18 mouse cellular contexts compared by ENCODE assay signal in the genomic region with DNA sequence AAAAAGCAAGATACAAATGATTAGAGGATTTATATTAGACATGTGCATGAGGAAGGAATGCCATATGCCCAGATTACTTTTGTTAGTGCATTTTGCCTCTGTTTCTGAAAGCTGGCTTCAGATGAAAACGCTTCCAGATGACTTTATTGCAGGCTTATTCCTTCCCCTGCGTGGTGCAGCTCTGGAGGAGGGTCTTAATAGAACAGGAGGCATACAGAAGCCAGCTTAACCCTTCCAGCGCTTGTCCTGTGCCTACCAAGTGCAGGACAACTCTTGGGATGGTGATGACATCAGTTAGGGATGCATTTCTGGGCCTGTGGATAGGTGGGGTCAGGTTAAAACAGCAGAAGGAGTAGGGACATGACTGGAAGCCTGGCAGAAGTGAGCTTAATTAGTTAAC. TPM values are rescaled to one million over a fixed set of nuclear protein-coding genes. Genes with fewer than 3 reads are reported as not detected.
"Had no signal": no experiment of that assay in that cellular context is flagged by ENCODE, and none has a peak within 500 bp of the region (broad histone marks: within the 10 kb centered on the region; RNA-seq: fewer than 3 reads in every experiment).

No protein-coding gene starts in this region.

- H3K36me3 ChIP-seq: heart, embryonic 13.5 days; heart, embryonic 15.5 days; hindbrain, embryonic 13.5 days; hindbrain, embryonic 15.5 days; kidney, embryonic 15.5 days; limb, embryonic 12.5 days; liver, embryonic 13.5 days; liver, embryonic 15.5 days had no signal

- H3K4me3 ChIP-seq: heart, embryonic 15.5 days; hindbrain, embryonic 13.5 days; hindbrain, embryonic 15.5 days; kidney, embryonic 15.5 days; limb, embryonic 12.5 days; liver, embryonic 13.5 days; liver, embryonic 15.5 days had no signal

- H3K27ac ChIP-seq: heart, embryonic 13.5 days; heart, embryonic 15.5 days; hindbrain, embryonic 13.5 days; hindbrain, embryonic 15.5 days; hindbrain, postnatal 0 days; kidney, embryonic 15.5 days; kidney, postnatal 0 days; limb, embryonic 12.5 days; liver, embryonic 13.5 days; liver, embryonic 15.5 days had no signal

- H3K9ac ChIP-seq: heart, embryonic 13.5 days; heart, embryonic 15.5 days; hindbrain, embryonic 13.5 days; hindbrain, embryonic 15.5 days; kidney, embryonic 15.5 days; limb, embryonic 12.5 days; liver, embryonic 13.5 days; liver, embryonic 15.5 days; liver, postnatal 0 days had no signal

- ATAC-seq: hindbrain, postnatal 0 days; intestine, embryonic 16.5 days; liver, postnatal 0 days had no signal

- H3K4me1 ChIP-seq: heart, embryonic 15.5 days; liver, embryonic 13.5 days; liver, embryonic 15.5 days had no signal

- H3K4me2 ChIP-seq: liver, embryonic 11.5 days; liver, embryonic 13.5 days; liver, embryonic 15.5 days had no signal

- DNase-seq: gastrocnemius, postnatal 14 days; gastrocnemius, postnatal 36 days; layer of hippocampus, postnatal 36 days; liver; liver, embryonic 13.5 days; liver, postnatal 0 days had no signal

- H3K9me3 ChIP-seq: heart, embryonic 13.5 days; heart, embryonic 15.5 days; hindbrain, embryonic 13.5 days; hindbrain, embryonic 15.5 days; kidney, embryonic 15.5 days; limb, embryonic 12.5 days; liver, embryonic 13.5 days; liver, embryonic 15.5 days had no signal

RNA-seq across cellular contexts. Expression of gene F930015N05Rik, which starts 6.2 kb away (rescaled TPM):
- polyA plus RNA-seq: heart, postnatal 0 days; liver, embryonic 15.5 days had no signal
